Mouse (Mus musculus): ENCODE measurements at regions not wholly inside any gene's neighbourhood (a gene's known extent, or its start where the extent isn't known, plus 50 kb on each side); places are given as distances from the start of the nearest gene placed in this dataset.
A peak's percentile ranks its signal among the peaks of the same experiment; 100 is the strongest.

GRCm38 (mm10) chr4:87386271-87386670 lies 156.0 kb upstream of the Slc24a2 start:
- no peak for DNase-seq

GRCm38 (mm10) chr4:87385221-87385739 lies 155.0 kb upstream of the Slc24a2 start:
- DNase-seq = peak in 1 of 2 experiments; percentile 9

- peak; percentile 12 to 19 for DNase-seq
Observed at GRCm38 (mm10) chr4:87384469-87385044, 154.3 kb upstream of the Slc24a2 start.

- no peak for DNase-seq
Observed at GRCm38 (mm10) chr4:87380716-87381115, 150.4 kb upstream of the Slc24a2 start.

- peak in 1 of 2 experiments; percentile 28 for DNase-seq
Observed at GRCm38 (mm10) chr4:87379516-87380173, 149.4 kb upstream of the Slc24a2 start.

- no peak for DNase-seq
Observed at GRCm38 (mm10) chr4:87371960-87372359, 141.7 kb upstream of the Slc24a2 start.

GRCm38 (mm10) chr4:87369626-87370234 lies 139.5 kb upstream of the Slc24a2 start:
- DNase-seq = peak; percentile 54 to 69

- peak; percentile 75 to 80 for DNase-seq
Observed at GRCm38 (mm10) chr4:87368413-87369160, 138.3 kb upstream of the Slc24a2 start.

- peak; percentile 85 to 88 for DNase-seq
Observed at GRCm38 (mm10) chr4:87367732-87368412, 137.6 kb upstream of the Slc24a2 start.

GRCm38 (mm10) chr4:87362201-87362600 lies 131.9 kb upstream of the Slc24a2 start:
- DNase-seq = peak; percentile 34 to 43

- DNase-seq = peak; percentile 79 to 83
Observed at GRCm38 (mm10) chr4:87359483-87359882, 129.2 kb upstream of the Slc24a2 start.

GRCm38 (mm10) chr4:87359004-87359403 lies 128.7 kb upstream of the Slc24a2 start:
- no peak for DNase-seq

GRCm38 (mm10) chr4:87332968-87333367 lies 102.7 kb upstream of the Slc24a2 start:
- DNase-seq = no peak

- DNase-seq = no peak
Observed at GRCm38 (mm10) chr4:87329136-87329535, 98.9 kb upstream of the Slc24a2 start.

GRCm38 (mm10) chr4:87321726-87322349 lies 91.6 kb upstream of the Slc24a2 start:
- DNase-seq = no peak

- no peak for DNase-seq
Observed at GRCm38 (mm10) chr4:87298129-87298528, 67.9 kb upstream of the Slc24a2 start.

- DNase-seq = no peak
Observed at GRCm38 (mm10) chr4:87294538-87294937, 64.3 kb upstream of the Slc24a2 start.

All from kidney, postnatal 4 days (tissue).